Mouse (Mus musculus): ENCODE results near the gene Ankrd63. TPM values are rescaled to one million over a fixed set of nuclear protein-coding genes. Genes with fewer than 3 reads are reported as not detected.

The Ankrd63 gene
- polyA plus RNA-seq, 1 experiment, result 17.9 TPM

GRCm38 (mm10) chr2:118695677-118696232 lies 8.0 kb downstream of the Ankrd63 start:
- Histone ChIP-seq H3K4me3 (ENCODE audit: insufficient read depth, low read length) (no peak overlapping the region), H3K4me1 (ENCODE audit: control insufficient read depth, insufficient read depth, low read length) (no peaks in the 10 kb centered on the region), H3K27ac (ENCODE audit: insufficient read depth, low read length) (no peak overlapping the region)
- TF ChIP-seq CTCF (IDR thresholded peaks at IDR 0.05; ENCODE audit: extremely low read depth, insufficient read depth, low read length), result peak; percentile 74
- no peak for TF ChIP-seq POLR2A (IDR thresholded peaks at IDR 0.05; ENCODE audit: extremely low read depth, insufficient read depth, low read length)

- TF ChIP-seq CTCF (IDR thresholded peaks at IDR 0.05; ENCODE audit: extremely low read depth, insufficient read depth, low read length) (no peak), POLR2A (IDR thresholded peaks at IDR 0.05; ENCODE audit: extremely low read depth, insufficient read depth, low read length) (no peak)
- Histone ChIP-seq H3K4me3 (ENCODE audit: insufficient read depth, low read length) (no peak overlapping the region), H3K4me1 (ENCODE audit: control insufficient read depth, insufficient read depth, low read length) (no peaks in the 10 kb centered on the region), H3K27ac (ENCODE audit: insufficient read depth, low read length) (no peak overlapping the region)
Observed at GRCm38 (mm10) chr2:118693370-118693966, 10.3 kb downstream of the Ankrd63 start.

DNA sequence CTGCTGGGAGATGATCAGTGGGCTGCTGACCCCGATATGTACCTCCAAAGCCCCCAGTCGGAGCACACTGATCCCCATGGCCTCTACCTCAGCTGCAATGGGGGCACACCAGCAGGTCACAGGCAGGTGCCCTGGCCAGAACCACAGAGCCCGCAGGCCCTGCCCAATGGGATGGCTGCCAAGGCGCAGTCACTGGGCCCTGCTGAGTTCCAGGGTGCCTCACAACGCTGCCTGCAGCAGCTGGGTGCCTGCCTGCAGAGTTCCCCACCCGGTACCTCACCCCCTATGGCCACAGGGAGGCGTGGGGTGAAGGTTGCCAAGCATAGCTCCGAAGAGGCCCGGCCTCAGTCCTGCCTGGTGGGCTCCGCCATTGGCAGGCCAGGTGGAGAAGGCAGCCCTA lies 13.9 kb downstream of the Ankrd63 start:
- no peak overlapping the region for H3K4me3 ChIP-seq (ENCODE audit: insufficient read depth, low read length)
- 0 out of 2 replicates have a peak, but pooled peaks cover 1% of the 10 kb centered on the region for H3K4me1 ChIP-seq (ENCODE audit: control insufficient read depth, insufficient read depth, low read length)
- no peak for TF ChIP-seq POLR2A (IDR thresholded peaks at IDR 0.05; ENCODE audit: extremely low read depth, insufficient read depth, low read length)
- TF ChIP-seq CTCF (IDR thresholded peaks at IDR 0.05; ENCODE audit: extremely low read depth, insufficient read depth, low read length), result no peak
- no peak overlapping the region for H3K27ac ChIP-seq (ENCODE audit: insufficient read depth, low read length)

- Histone ChIP-seq H3K4me3 (ENCODE audit: insufficient read depth, low read length) (no peak overlapping the region), H3K27ac (ENCODE audit: insufficient read depth, low read length) (no peak overlapping the region), H3K4me1 (ENCODE audit: control insufficient read depth, insufficient read depth, low read length) (0 out of 2 replicates have a peak, but pooled peaks cover 1% of the 10 kb centered on the region)
- TF ChIP-seq POLR2A (IDR thresholded peaks at IDR 0.05; ENCODE audit: extremely low read depth, insufficient read depth, low read length), result no peak
- TF ChIP-seq CTCF (IDR thresholded peaks at IDR 0.05; ENCODE audit: extremely low read depth, insufficient read depth, low read length), result no peak
Observed at GRCm38 (mm10) chr2:118687791-118688190, 16.0 kb downstream of the Ankrd63 start.

- no peak overlapping the region for H3K27ac ChIP-seq (ENCODE audit: insufficient read depth, low read length)
- TF ChIP-seq POLR2A (IDR thresholded peaks at IDR 0.05; ENCODE audit: extremely low read depth, insufficient read depth, low read length), result no peak
- no peak for TF ChIP-seq CTCF (IDR thresholded peaks at IDR 0.05; ENCODE audit: extremely low read depth, insufficient read depth, low read length)
- H3K4me3 ChIP-seq (ENCODE audit: insufficient read depth, low read length), result no peak overlapping the region
- H3K4me1 ChIP-seq (ENCODE audit: control insufficient read depth, insufficient read depth, low read length), result 0 out of 2 replicates have a peak, but pooled peaks cover 1% of the 10 kb centered on the region
Observed at GRCm38 (mm10) chr2:118686693-118687092, 17.1 kb downstream of the Ankrd63 start.

GRCm38 (mm10) chr2:118685088-118685487 lies 18.7 kb downstream of the Ankrd63 start:
- 0 out of 2 replicates have a peak, but pooled peaks cover 1% of the 10 kb centered on the region for H3K4me1 ChIP-seq (ENCODE audit: control insufficient read depth, insufficient read depth, low read length)
- TF ChIP-seq CTCF (IDR thresholded peaks at IDR 0.05; ENCODE audit: extremely low read depth, insufficient read depth, low read length), result no peak
- no peak for TF ChIP-seq POLR2A (IDR thresholded peaks at IDR 0.05; ENCODE audit: extremely low read depth, insufficient read depth, low read length)
- H3K27ac ChIP-seq (ENCODE audit: insufficient read depth, low read length), result no peak overlapping the region
- no peak overlapping the region for H3K4me3 ChIP-seq (ENCODE audit: insufficient read depth, low read length)

GRCm38 (mm10) chr2:118682544-118683260 lies 21.1 kb downstream of the Ankrd63 start:
- Histone ChIP-seq H3K27ac (ENCODE audit: insufficient read depth, low read length) (no peak overlapping the region), H3K4me1 (ENCODE audit: control insufficient read depth, insufficient read depth, low read length) (0 out of 2 replicates have a peak, but pooled peaks cover 3% of the 10 kb centered on the region), H3K4me3 (ENCODE audit: insufficient read depth, low read length) (no peak overlapping the region)
- no peak for TF ChIP-seq POLR2A (IDR thresholded peaks at IDR 0.05; ENCODE audit: extremely low read depth, insufficient read depth, low read length)
- no peak for TF ChIP-seq CTCF (IDR thresholded peaks at IDR 0.05; ENCODE audit: extremely low read depth, insufficient read depth, low read length)

DNA sequence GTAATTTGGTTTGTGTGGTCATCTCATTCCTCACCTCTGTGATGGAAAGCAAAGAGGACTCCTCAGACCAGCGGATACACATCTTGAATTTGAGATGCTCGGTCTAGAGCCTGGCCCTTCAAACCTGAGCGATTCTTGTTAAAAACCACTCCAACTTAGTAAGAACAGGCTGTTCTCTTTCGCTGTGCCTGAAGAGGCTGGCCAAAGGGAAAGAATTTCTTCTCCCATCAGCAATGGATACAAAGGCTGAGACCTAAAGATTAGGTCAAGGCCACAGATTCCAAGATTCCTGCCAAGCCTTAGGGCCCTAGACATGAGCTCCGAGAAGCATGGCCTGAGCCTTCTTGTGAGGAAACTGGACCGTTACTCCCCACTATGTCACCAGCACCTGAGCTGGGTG lies 22.8 kb downstream of the Ankrd63 start:
- 0 out of 2 replicates have a peak, but pooled peaks cover 3% of the 10 kb centered on the region for H3K4me1 ChIP-seq (ENCODE audit: control insufficient read depth, insufficient read depth, low read length)
- no peak overlapping the region for H3K4me3 ChIP-seq (ENCODE audit: insufficient read depth, low read length)
- TF ChIP-seq POLR2A (IDR thresholded peaks at IDR 0.05; ENCODE audit: extremely low read depth, insufficient read depth, low read length) (no peak), CTCF (IDR thresholded peaks at IDR 0.05; ENCODE audit: extremely low read depth, insufficient read depth, low read length) (no peak)
- H3K27ac ChIP-seq (ENCODE audit: insufficient read depth, low read length), result no peak overlapping the region

GRCm38 (mm10) chr2:118679577-118679976 lies 24.2 kb downstream of the Ankrd63 start:
- no peak for TF ChIP-seq POLR2A (IDR thresholded peaks at IDR 0.05; ENCODE audit: extremely low read depth, insufficient read depth, low read length)
- no peak for TF ChIP-seq CTCF (IDR thresholded peaks at IDR 0.05; ENCODE audit: extremely low read depth, insufficient read depth, low read length)
- H3K27ac ChIP-seq (ENCODE audit: insufficient read depth, low read length), result no peak overlapping the region
- 0 out of 2 replicates have a peak, but pooled peaks cover 1% of the 10 kb centered on the region for H3K4me1 ChIP-seq (ENCODE audit: control insufficient read depth, insufficient read depth, low read length)
- H3K4me3 ChIP-seq (ENCODE audit: insufficient read depth, low read length), result no peak overlapping the region
